Mouse (Mus musculus): ENCODE data around the gene Cops2.

Gene Cops2

DNA sequence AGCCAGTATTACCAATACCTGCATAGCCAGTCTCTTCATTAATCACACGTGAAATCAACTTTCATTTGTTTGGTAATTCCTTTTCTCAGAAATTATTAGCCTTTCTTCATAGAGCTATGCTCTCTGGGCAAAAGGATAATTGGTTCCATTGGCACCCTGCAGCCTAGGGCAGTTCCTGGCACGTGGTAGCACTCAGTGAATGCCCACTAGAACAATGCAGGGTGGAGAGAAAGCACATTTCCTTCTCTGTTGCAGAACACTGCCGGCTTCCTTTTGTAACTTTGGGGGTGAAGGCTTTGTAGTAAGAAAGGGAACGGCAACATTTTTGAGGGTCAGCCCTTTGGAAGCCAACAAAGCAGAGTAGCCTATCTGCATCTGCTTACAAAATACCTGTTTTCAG is 32.7 kb downstream of the Cops2 start:
- no peak for DNase-seq (ENCODE audit: low read depth)

DNA sequence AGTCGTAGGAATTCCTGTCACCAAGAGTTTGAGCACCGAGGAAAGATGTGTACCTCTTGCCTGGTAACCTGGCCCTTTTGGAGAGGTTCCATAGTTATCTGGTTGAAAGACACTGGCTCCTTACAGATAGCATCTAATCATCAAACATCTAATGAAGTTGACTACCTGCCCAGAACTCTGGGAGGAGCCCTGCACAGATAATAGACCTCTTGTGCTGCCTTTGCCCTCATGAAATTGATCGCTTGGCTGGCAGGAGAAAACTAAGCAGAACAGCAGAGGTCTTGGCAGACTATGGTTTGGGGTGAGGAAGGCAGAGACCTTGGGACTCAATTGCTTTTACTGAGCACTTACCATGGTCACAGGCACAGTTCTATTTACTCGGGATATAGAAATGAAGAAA is 38.5 kb downstream of the Cops2 start:
- DNase-seq (ENCODE audit: low read depth), result no peak

DNA sequence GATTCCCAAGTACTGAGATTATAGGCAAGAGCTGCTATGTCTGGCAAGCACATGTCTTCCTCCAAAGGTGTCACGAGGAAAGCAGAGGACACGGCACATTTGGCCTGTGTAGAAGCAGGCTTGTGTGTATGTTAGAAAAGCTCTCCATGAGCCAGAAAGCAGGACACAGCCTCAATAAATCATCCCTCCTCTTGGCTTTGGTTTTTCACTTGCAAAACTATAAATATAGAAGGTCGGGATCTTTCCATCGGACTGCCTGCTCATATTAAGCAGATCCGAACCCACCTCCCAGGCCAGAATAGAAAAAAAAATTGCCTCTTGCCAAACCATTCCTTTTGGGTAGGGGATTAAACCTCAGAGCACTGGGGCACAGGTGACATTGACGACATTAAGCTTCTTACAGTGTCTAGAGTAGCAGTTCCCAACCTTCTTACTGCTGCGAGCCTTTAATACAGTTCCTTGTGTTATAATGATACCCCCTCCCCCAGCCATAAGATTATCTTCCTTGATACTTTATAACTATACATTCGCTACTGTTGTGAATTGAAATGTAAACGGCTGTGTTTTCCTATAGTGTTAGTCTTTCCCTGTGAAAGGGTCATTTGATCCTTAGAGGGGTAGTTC is 44.9 kb downstream of the Cops2 start:
- no peak for DNase-seq (ENCODE audit: low read depth)

DNA sequence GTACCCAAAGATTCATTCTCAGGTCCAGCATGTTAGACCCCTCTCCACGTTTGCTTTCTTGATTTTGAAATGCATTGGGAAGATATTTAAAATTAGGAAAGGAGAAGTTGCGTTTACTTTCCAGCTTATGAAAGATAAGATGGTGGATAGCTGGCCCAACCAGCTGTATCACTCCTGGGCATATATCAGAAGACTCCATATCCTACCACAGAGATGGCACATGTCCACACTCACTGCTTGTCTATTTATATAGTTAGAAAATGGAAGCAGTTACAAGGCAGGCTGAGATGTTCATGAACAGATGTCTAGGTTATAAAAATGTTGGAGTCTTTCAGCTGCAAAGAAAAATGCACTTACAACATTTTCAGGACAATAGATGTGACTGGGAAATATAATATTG is 47.6 kb downstream of the Cops2 start:
- DNase-seq (ENCODE audit: low read depth), result no peak

DNA sequence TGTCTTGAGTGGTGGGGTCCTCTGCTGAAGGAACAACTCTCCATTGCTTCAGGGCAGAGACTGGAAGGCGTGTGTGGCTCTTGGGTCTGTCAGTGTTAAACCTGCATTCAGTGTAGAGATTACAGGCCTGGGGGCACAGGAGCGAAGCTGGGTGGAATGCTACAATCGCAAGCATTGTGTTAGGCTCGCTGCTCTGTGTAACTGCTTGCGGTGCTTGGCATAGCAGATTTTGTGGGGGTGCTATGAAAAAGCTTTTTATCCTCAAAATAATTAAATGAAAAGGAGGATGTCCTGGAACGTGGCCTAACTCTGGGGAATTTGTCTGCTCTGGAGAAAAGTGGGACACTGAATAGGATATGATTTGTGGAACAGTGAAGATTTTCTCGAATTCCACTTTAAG is 49.4 kb downstream of the Cops2 start:
- no peak for DNase-seq (ENCODE audit: low read depth)

DNA sequence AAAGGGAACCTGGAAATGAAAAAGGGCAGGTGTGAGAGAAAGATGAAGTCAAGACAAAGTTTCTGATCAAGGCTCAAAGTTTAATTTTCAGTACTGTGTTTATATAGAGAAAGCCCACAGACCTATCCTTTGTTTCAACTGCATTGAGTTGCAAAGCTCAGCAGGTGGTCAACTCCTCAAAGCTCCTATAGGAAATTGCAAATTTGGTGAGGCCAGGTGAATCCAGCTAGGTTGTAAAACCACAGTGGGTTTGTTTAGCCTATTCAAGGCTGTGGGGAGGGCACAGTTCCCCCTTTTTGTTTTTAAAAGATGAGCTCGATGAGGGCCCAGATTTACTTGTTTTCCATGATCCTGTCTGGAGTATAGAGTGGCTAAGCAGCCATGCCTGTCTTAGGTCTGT is 53.1 kb downstream of the Cops2 start:
- no peak for DNase-seq (ENCODE audit: low read depth)

DNA sequence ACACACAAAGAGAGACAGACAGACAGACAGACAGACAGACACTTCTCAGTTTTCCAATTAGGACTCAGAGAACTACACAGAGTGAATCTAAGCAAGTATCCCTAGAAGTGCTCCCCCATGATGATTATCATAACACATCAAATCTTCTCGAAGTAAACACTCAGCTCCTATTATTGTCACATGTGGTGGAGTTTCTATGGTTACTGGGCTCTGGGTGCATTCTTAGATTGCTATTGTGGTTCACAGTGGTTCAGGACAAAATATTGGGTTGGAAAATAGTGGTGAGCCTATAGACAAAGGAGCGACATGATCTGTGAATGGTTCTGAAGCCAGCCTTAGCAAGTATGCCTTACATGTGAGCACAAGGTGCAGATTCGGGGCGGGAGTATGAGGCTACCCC is 57.0 kb downstream of the Cops2 start:
- peak; percentile 30 for DNase-seq (ENCODE audit: low read depth)

DNA sequence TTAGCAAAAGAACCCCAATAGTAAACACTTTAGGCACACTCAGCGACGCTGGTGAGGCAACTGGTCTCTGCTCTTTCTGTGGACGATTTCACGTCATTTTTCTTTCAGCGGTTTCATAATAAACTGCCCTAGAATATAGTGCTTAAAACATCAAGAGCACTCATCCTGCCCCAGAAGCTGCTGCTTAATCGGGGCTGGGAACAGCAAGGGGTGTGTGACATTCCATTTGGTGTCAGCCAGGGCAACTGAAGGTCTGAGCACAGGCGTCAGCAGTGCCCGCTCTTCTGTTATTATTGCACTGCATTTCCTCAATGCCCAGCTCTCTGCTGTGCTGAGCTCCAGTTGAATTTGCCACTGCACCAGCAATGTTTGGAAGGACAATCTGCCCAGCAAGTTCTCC is 57.9 kb downstream of the Cops2 start:
- DNase-seq (ENCODE audit: low read depth), result no peak

DNA sequence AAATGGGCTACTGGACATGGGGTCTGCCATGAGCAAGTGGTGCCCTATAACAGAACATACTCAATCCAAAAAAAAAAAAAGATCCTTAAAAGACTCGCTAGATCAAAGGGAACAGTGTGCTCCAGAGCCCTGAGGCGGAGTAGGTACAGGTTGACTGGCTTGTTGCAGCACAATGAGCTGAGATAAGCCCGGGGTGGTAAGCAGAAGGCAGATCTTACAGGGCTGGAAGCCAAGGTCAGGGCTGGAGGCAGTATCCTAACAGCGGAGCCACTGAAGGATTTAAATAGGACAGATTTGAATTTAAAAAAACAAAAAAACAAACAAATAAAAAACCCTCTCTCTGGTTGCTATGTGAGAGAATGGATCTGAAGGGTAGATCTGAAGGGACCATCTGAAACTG is 58.5 kb downstream of the Cops2 start:
- DNase-seq (ENCODE audit: low read depth), result no peak

DNA sequence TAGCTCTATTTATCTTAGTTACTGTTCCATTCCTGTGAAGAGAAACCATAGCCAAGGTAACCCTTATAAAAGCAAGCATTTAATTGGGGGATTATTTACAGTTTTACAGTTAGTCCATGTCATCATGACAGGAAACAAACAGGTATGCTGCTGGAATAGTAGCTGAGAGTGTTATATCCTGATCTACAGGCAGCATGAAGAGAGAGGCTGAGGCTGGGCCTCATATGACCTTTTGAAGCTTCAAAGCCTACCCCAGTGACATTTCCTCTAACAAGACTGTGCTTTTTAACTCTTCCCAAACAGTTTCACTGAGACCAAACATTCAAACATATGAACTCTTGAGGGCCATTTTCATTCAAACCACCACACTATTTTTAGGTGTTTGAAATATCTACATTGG is 61.1 kb downstream of the Cops2 start:
- no peak for DNase-seq (ENCODE audit: low read depth)

DNA sequence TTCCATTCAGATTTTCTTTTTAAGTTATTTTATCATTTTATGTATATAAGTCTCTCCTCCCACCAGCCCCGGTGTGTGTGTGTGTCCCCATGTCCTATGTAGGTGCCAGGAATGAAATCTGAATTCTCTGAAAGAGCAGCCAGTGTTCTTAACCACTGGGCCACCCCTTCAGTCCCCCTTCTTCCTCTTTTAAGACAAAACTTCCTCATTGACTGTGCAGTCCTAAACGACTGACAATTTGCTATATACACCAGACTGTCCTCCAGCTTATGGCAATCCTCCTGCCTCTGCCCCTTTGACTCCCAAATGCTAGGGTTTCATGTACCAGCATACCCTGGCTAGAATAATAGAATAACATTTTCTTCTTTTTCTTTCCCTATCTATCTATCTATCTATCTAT is 63.8 kb downstream of the Cops2 start:
- DNase-seq (ENCODE audit: low read depth), result no peak

DNA sequence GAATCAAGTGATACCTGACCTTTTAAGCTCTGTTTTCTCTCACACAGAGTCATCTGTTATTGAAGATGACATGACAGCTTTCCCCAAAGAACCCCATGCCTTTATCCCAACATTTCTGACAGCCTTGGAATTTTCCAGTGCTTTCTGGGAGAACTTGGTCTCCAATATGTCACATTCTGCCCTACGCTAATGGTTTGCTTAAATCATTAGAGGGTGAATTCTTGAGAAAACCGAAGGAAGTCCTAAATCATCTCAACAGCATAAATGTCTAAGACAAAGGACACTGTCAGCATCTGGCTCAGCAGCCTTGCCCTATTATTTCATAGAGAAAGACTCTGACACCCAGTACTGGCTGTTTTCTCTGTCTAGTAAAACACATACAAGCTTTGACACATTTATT is 64.8 kb downstream of the Cops2 start:
- DNase-seq (ENCODE audit: low read depth), result no peak

DNA sequence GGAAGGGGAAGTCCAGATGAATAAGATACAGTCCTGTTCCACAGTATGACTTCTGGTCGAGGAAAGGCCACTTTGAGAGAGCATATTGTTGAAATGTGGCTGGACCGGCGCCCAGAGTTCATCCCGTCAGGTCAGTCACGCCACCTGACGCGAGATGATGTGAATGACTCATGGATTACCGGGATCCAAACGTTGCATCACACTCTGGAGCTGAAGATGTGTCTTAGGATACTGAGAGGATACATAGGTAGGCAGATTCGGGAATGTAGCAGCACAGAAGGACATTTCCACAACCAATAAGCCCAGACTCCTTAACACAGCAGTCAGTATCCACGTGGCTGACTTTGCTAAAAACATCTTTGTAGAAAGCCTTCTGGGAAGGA is 66.1 kb downstream of the Cops2 start:
- peak; percentile 92 for DNase-seq (ENCODE audit: low read depth)

DNA sequence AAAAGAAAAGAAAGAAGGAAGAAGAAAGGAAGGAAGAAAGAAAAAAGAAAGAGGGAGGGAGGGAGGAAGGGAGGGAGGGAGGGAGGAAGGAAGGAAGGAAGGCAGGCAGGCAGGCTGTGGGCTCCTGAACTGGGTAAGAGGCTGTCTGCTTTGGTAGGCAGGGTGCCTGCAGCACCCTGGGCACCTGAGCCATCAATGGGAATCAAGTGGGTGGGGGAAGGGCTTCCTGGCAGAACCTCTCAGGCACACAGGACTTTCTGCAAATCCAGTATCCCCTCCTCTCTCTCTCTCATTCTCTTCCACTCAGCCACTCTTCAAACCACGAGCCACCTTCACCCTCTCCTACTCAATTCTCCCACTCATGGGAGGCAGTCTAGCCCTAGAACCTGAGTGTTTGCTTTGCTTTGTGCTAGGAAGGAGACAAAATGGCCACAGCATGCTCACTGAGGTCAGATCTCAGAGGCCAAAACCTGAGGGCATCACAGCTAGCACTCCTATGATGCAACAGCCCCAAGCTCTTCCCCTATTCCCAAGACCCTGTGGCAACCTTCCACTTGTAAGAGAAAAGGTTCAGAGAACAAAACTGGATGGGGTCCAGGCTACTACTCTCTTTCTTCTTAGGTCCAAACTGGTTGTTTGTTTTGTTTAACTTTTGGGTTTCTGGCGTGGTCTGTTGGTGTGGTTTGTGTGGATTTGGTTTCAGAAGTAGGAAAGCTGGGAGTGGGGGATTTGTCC is 66.6 kb downstream of the Cops2 start:
- no peak for DNase-seq (ENCODE audit: low read depth)

DNA sequence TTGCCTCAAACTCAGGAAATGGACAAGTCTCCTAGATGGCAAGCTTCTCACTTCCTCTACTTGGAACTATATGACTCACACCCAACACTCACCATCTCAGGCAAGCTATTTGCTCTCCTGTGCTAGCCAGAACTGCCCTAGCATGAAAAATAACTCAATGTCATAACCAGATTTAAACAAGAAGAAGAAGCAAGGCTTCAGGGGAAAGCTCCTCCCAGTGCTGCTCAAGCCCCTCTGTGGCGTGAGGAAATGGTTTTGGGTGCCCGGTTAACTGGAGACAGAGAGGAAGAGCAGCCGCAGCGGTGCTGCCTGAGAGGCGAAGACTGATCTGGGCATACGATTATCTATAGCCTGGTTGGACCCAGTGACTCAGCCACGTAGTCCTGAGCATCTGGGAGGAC is 67.5 kb downstream of the Cops2 start:
- DNase-seq (ENCODE audit: low read depth), result peak; percentile 46

DNA sequence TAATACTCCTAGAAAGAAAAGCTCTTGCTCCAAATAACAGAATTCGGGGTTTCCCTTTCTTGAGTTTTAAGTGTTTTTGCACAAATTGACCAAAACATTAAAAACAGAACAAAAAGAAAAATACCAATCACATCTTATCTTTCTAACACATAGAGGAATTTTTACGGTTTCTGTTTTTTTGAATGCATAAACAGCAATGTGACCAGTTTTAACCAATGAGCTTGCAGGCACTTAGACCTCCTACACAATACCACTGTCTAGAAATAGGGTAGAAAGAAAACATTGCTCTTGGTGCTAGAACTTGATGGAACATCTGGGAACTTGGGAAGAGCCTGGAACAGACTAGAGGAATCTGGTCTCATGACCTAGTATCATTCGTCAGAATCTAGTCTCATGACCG is 68.7 kb downstream of the Cops2 start:
- DNase-seq (ENCODE audit: low read depth), result no peak

DNA sequence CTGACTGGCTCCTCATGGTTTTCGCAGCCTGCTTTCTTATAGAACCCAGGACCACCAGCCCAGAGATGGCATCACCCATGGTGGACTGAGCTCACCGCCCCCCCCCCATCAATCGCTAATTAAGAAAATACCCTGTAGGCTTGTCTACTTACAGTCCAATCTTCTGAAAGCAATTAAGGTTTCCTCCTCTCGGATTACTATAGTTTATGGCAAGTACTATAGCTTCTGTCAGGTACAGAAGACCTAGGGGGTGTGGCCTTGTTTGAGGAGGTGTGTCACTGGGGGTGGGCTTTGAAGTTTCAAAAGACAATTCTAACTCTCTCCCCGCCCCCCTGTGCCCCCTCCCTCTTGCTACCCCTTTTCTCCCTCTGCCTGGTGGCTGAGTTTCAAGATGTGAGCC is 69.7 kb downstream of the Cops2 start:
- no peak for DNase-seq (ENCODE audit: low read depth)

DNA sequence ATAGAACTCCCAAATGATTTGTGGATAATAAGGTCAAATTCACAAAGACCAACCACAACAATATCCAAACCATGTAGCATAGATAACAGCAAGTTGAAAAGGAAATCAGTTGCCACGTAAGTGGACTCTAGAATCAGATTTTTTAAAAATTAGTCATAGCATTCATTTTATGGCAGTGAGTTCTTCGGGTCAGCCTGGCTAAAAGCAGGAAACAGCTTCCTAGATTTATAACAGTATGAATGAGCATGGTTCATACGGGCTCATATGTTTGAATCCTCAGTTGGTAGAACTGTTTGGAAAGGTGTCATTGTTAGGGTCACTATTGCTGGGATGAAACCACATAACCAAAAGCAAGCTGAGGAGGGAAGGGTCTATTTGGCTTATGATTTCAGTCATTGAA is 70.2 kb downstream of the Cops2 start:
- DNase-seq (ENCODE audit: low read depth), result peak; percentile 47

DNA sequence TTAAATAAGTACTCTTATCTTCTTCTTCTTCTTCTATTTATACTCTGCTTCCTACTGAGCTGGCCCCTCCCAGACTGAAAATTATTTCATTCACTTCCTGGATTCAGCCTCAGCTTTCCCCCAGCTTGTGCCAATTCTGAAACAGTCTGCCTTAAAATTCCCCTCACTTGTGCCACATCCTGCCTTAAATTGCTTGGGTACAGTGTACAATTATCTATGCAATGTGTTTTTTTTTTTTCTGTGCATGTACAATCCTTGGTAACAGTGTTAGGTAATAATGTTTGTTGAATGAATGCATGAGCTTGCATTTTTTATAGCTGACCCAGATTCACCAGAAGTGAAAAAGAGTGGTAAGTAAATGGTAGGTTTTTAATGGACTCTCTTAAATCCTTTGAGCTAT is 70.6 kb downstream of the Cops2 start:
- peak; percentile 25 for DNase-seq (ENCODE audit: low read depth)

DNA sequence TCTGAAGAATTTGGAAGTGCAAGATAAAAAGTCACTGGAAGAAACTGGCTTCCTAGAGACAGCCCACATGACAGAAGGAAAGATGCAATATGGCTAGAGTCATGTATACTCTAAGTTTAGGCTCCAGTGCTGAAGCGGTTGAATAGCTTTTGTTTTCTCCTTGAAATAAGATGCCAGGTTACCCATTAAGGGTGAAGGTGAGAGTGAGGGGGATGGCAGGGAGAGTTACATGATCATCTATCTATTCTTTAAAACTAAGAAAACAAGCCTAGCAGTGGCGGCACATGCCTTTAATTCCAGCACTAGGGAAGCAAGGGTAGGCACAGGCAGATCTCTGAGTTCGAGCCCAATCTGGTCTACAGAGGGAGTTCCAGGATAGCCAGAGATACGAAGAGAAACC is 73.9 kb downstream of the Cops2 start:
- no peak for DNase-seq (ENCODE audit: low read depth)

DNA sequence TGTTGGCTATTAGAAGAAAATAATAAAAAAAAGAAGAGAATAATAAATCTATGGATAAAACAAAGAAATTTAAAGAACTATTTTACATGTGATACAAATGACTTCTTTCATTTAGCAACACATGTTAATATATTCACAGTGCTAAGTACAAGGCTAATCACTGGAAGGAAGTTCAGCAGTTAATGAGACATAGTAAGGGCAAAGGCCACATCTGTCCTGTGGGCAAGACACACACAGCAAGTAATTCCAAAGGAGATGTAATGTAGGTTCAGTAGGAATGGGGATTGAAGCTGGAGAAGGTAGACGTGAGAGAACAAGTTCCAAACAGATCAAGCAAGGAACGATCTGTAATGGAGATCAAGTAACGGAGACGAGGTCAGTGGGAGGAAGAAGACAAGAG is 74.5 kb downstream of the Cops2 start:
- DNase-seq (ENCODE audit: low read depth), result no peak

DNA sequence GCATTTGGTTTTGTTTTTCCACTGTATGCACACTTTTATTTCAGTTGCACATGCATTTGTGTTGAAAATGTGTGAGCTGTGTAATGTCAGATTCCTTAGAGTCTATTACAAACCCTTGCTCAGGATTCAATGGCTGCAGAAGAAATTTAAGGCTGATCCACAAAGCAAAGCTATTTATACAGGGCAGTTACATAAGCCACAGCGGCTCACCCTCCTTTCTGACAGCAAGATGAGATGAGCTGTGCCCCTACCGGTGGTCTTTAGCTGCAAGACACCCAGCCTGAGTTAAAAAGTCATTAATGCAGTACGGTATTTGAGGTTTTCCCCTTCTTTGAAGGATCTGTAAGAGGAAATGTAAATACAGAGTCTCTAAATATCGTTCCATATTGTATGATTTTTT is 75.1 kb downstream of the Cops2 start:
- DNase-seq (ENCODE audit: low read depth), result no peak

DNA sequence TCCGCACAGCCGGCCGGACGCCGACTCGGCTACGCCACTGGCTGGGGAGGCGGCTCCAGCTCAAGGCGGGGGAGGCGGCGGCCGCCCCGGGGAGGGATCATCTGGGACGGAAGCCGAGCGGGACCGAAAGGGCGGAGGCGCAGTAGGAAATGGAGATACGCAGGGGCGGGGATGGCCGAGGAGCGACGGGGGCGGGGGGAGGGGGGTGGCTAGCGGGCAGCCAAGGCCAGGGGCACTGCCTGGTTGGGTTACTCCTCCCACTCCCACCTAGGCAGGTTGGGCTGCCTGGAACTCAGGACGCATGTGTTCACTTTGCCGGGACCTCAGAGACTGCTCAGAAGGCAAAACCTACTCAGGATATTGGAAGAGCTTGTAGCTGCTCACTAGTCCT is 76.2 kb downstream of the Cops2 start, which contains the start of gene Secisbp2l:
Gene Secisbp2l (minus strand): TSS at position 152 of the 391 bp plus-strand sequence.
- peak; percentile 96 for DNase-seq (ENCODE audit: low read depth)

Measured in NIH3T3 (cell line).